Mouse (Mus musculus) small intestine, adult 2 months (tissue): ENCODE measurements around the gene Dthd1.

ENCODE experiments used
- CTCF ChIP-seq: fragments of 200-500 bp; IDR thresholded peaks from 2 replicates; pipeline ENCODE4 v1.5.1; 2012; ENCODE audit warnings: low read depth, mild to moderate bottlenecking, control low read depth, inconsistent platforms, low read length, moderate library complexity, mixed read lengths; ENCODE audit not compliant: insufficient replicate concordance, insufficient read length; ENCODE audit errors: extremely low read depth
- POLR2A ChIP-seq: fragments of 200-500 bp; IDR thresholded peaks from 2 replicates; pipeline ENCODE4 v1.6.1; 2012; ENCODE audit warnings: low read depth, mild to moderate bottlenecking, control low read depth, inconsistent platforms, low read length, moderate library complexity

GRCm38 (mm10) chr5:62857502-62857901, 43.9 kb downstream of the Dthd1 start:
- TF ChIP-seq CTCF (no peak), POLR2A (no peak)
